Mouse (Mus musculus) thymus, postnatal 25 days (tissue): ENCODE data around the gene Wdr64.

Source experiments
- DNase-seq: peaks from one replicate; pipeline ENCODE4 v3.0.0; 2022

Gene Wdr64

DNA sequence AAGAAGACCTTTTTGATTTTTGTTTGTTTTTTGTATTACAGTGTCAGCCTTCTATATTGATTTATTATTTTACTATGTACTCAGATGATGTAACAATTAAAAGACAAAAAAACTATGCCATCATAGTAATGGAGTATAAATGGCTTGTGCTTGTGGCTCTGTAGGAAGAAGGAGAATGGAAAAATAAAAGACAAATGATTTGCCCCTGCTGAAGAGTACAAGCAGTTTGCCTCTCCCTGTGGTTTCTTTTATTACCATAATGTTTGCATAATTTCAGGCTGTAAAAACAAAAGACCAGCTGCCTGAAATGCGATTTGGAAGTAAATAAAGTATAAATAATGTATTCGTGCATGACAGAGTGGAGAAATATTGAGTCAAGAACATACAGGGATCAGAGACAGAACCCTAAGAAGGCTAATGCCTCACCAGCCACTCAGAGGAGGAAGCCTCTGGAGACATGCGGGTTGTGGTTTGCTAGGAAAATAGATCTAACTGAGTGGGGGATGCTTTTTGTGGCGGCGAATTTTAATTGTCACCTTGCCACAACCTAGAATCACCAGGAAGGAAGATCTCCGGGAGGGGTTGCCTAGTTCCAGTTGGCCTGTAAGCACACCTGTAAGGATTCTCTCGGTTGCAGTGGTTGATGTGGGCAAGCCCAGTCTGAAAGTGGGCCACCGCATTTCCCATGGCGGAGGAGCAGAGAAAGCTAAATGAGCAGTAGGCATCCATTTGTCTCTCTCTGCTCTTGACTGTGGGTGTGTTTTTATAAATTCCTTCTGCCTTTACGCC, 56.4 kb downstream of the Wdr64 start:
- DNase-seq = peak; percentile 47

- no peak for DNase-seq
These were observed 96.3 kb downstream of the Wdr64 start for GRCm38 (mm10) chr1:175794668-175795067.

GRCm38 (mm10) chr1:175808356-175808755, 110.0 kb downstream of the Wdr64 start:
- no peak for DNase-seq

GRCm38 (mm10) chr1:175811625-175812024, 113.2 kb downstream of the Wdr64 start:
- DNase-seq = no peak

DNA sequence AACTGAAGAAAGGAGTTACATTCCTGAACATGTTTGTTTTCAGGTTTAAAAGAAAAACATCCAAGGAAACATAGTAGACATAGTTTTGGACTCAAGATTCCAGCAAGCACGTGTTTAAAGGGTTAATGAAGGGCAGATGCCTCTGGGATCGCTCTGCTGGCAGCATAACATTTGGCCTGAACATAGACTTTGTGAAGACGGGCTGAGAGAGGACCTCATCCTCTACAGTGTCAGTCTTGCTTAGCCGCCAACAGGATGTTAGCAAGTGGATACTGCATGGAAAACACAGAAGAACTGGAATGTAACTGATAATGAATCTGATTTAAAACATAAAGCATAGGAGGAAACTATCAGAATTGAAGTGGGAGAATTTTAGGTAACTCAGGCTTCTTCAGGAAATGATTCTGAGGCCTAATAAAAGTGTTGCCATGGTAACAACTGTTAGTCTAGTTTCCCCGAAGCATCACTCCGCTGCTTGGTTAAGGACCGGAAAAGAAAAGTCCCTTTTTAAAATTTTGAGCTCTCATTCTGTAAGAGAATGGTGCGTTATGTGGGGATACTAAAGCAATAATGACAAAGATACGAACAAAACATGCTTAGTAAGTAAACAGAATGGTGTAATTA, 125.5 kb downstream of the Wdr64 start:
- no peak for DNase-seq

DNA sequence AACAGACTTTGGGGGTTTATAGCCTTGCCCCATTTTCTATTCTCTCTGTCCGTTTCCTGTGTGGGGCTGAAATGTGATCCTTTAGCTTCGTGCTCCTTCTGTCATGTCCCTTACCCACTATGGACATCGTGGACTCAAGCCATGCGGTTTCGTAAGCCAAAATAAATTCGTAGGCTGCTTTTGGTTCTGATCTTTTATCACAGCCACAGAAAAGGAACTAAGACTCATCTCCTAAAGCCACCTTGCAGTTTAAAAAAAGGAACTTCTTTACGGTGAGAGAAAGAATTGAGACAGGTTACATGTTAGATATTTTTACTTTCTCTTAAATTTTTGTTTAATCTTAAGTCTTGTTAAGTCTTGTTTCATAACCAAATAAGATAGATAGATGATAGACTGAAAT, 130.1 kb downstream of the Wdr64 start:
- no peak for DNase-seq

DNA sequence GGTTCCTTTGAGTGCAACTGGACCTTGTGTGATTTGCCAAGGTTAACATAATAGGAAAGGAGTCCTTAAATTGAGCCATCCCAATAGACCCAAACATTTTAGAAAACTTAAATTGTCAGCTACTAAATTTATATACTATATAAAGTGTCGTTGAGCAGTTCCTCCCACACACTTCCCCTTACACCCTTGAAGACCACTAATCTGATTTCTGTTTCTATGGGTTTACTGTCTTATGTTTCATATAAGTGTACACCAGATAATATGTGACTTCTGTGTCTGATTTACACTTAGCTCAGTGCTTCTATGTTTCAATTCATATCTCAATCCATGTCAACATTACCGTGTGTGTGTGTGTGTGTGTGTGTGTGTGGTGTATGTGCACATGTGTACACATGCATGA, 130.8 kb downstream of the Wdr64 start:
- DNase-seq = no peak

- no peak for DNase-seq
These were observed 157.1 kb downstream of the Wdr64 start for GRCm38 (mm10) chr1:175855515-175855914.
